In genomic region chr9:48760449-48761174, GRCm38 (mm10) we compare ENCODE assay signal across 8 mouse cellular contexts.
A peak's percentile ranks its signal among the peaks of the same experiment; 100 is the strongest.
DNase-seq lines count a peak whose midpoint lies in the region.

No protein-coding gene starts in this region.

- H3K4me1 ChIP-seq in brown adipose tissue, adult 24 weeks (ENCODE audit: control insufficient read depth, insufficient read depth, insufficient read length, low read length), result peaks cover 46% of the 10 kb centered on the region

- peak overlapping the region; percentile 81 for H3K27ac ChIP-seq in brown adipose tissue, adult 24 weeks (replicated peaks; ENCODE audit: low read depth, low read length)

- DNase-seq in MN1 (ENCODE audit: low spot score), result peak; percentile 28
- DNase-seq in frontal cortex, postnatal 10 days (ENCODE audit: low spot score in 2 of 2), result peak; percentile 48 to 56
- DNase-seq in heart, postnatal 4 days, result peak; percentile 82
- DNase-seq in layer of hippocampus, adult 8-10 months (ENCODE audit: low spot score in 2 of 2), result peak; percentile 69 to 79
- peak; percentile 80 for DNase-seq in lung, postnatal 10 days
- DNase-seq in right cerebral cortex, postnatal 4 days, result peak; percentile 65
- DNase-seq in thymus, adult 18-20 months, result no peak

- no peak overlapping the region; the same call in 1 of the 2 replicates for H3K4me3 ChIP-seq in brown adipose tissue, adult 24 weeks (ENCODE audit: insufficient read depth, low read depth, low read length)

Comparison
In these comparisons a context has a peak if more than half of its experiments do, and no peak if none do; other contexts are left out.
1. DNase-seq: peak in MN1 (single experiment), frontal cortex, postnatal 10 days (2 of 2), heart, postnatal 4 days (single experiment), layer of hippocampus, adult 8-10 months (2 of 2), lung, postnatal 10 days (single experiment) and right cerebral cortex, postnatal 4 days (single experiment); none in thymus, adult 18-20 months (0 of 2).